Mouse (Mus musculus): Measurements from ENCODE around the gene Pcsk6.
"Not testable (repeated sequence)": the region's sequence is repeated elsewhere in the genome, so short reads cannot be mapped to it uniquely, and the experiment has no call there.

The Pcsk6 gene

DNA sequence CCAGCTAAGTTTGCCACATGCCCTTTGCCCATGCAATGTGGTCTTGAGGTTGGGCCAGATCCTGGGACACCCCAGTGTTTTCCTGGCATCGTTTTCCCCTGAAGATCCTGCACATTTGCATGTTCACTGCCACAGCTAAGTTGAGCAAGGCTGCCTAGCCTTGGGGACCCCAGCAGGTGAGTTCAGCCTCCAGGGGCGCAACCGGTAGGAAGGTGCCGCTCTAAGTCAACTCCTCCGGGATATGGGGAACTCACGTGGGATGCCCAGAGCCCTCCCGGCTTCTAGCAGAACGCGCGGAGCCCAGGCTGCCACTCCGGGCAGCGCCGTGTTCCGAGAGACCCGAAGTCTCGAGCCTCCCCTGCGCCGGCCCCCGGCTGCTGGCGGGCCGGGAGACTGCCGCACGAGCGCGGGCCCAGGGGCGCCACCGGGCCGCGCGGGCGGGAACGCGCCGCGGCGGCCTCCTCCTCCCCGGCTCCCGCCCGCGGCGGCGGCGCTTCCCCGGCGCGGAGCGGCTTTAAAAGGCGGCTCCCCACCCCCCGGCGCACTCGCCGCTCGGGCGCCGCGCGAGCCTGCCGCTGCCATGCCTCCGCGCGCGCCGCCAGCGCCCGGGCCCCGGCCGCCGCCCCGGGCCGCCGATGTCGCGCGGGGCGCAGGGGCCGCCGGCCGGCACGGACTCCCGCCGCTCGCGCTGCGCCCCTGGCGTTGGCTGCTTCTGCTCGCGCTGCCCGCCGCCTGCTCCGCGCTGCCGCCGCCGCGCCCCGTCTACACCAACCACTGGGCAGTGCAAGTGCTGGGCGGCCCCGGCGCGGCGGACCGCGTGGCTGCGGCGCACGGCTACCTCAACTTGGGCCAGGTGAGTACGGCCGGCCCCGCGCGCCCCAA is at the start of gene Pcsk6:
TSS of gene Pcsk6 (plus strand) at position 144 of the 882 bp plus-strand sequence.
- no peak for DNase-seq (ENCODE audit: low spot score in 2 of 2)

GRCm38 (mm10) chr7:65813611-65814212 is 47.8 kb upstream of the Pcsk6 start:
- DNase-seq (ENCODE audit: low spot score in 2 of 2), result no peak

GRCm38 (mm10) chr7:65817564-65817963 is 44.0 kb upstream of the Pcsk6 start:
- DNase-seq (ENCODE audit: low spot score in 2 of 2), result no peak

DNA sequence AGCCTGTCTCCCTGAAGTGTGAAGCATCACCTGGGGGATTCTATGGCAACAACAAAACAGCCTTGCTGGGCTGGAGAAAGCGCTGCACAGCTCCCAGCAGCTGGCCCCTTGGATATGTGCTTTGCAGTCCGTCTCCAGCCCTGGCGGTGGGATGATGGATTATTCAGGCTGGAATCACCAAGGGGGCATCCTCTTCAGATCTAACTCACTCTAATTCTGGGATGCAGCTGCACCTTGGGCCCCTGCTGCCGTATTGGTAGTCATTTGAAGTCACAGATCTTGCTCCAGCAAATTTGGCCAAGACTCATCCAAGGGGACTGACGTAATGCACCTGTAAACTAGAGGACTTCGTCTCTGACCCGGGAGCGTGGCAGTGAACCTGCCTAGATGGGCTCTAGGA is 41.1 kb upstream of the Pcsk6 start:
- DNase-seq (ENCODE audit: low spot score in 2 of 2), result no peak

DNA sequence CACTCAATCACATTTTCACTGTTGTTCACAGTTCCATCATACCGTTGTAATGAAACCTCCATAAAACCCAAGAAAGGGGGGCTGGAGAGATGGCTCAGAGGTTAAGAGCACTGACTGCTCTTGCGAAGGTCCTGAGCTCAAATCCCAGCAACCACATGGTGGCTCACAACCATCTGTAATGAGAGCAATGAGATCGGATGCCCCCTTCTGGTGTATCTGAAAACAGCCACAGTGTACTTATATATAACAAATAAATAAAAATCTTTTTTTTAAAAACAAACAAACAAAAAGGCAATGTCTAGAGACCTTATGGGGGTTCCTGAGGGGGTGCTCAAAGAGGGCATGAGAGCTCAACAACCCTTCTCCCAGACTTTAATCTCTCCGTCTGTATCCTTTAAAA is 39.6 kb upstream of the Pcsk6 start:
- not testable (repeated sequence) for DNase-seq (ENCODE audit: low spot score in 2 of 2)

- DNase-seq (ENCODE audit: low spot score in 2 of 2), result no peak
Observed at GRCm38 (mm10) chr7:65822506-65823119, 38.9 kb upstream of the Pcsk6 start.

DNA sequence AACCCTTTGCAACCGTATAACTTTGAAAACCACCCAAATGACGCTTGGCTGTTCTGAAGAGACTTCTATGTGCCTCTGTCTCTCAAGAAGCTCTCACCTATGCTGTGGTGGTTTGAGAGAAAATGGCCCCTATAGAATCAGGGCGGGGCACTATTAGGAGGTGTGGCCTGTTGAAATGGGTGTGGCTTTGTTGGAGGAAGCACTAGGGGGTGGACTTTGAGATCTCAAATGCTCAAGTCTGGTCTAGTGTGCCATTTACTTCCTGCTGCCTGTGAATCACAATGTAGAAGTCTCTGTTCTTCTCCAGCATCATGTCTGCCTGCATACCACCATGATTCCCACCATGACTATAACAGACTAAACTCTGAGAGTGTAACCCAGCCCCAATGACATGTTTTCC is 21.8 kb upstream of the Pcsk6 start:
- DNase-seq (ENCODE audit: low spot score in 2 of 2), result no peak

DNA sequence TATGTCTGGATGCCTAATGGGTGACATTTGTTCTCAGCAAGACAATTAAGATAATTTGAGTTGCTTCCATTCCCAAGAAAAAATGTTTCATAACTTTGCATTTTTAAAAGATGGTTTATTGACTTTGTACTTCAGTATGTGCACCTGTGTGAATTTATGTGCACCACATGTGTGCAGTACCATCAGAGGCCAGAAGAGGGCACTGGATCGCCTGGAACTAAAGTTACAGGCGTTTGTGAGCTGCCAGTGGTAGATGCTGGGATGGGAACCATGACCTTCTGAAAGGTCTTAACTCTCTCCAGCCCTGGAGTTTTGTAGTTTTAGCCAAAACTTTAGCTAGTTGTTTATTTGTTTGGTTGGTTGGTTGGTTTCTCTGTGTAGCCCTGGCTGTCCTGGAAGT is 18.3 kb upstream of the Pcsk6 start:
- DNase-seq (ENCODE audit: low spot score in 2 of 2), result no peak

DNA sequence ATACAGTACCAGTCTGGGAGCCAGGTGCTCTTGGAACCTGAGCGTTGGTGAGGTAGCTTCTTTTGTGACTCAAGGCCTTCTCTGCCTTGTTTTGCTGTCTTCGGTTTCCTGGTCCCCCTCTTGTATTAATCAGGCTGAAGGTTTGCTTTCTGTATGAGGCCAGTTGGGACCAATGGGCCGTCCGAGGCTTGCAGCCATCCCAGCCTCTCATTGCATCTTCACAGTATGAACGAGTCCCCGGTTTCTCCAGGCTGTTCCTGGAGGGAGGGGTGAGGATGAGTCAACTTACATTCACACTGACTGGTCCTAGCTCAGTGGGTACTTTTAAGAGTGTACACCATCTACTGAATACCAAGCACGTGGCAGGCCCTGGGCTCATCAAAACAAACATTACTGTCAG is 553 bp upstream of the Pcsk6 start:
- DNase-seq (ENCODE audit: low spot score in 2 of 2), result no peak

DNA sequence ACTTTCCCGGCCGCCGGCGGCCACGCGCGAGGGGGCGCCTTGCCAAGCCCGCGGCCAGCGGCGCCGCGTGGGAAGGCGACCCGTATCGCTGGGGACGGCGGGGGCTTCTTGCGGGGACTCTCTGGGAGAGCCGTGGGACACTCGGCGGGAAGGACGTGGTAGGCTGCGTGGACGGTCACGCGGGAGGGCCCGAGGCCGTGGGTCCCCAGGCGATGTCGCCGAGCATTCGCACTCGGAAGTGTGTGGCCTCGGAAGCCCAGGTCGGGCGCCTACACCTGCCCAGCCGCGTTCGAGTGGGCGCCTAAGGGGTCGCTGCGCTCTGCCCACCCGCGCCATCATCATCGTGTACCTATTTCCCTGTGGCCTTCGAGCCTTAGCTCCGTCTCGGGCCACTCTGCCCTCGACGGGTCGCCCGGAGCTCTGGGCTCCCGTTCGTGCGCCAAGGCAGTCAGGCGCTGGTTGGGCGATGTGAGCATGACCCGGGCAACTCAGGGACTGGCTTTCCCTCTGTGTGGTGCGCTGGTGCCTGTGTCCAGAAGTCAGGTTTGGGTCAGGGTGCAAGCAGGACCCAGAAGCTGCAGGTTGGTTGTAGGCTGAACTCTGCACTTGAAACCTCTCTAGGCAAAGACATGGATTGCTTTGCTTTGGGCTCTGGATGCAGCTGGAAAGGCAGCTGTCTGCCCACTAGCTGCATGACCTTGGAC is 1.1 kb downstream of the Pcsk6 start:
- no peak for DNase-seq (ENCODE audit: low spot score in 2 of 2)

DNA sequence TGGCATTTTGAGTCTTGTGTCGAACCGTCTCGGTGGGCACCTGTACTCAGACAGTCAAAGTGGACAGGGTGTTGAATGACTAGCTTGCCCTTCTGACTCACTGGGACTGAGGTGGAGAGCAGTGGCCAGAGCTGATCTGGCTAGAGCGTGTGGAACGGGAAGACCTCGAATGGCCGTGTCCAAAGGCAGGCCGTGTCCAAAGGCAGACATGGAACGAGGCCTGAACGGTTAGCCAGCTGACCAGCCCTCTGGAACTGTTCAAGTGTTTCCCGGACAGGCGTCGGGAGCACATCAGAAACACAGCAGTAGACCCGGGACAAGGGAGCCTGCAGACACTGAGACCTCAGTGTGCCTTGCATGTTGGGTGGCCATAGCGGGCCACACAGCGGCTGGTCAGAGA is 7.6 kb downstream of the Pcsk6 start:
- no peak for DNase-seq (ENCODE audit: low spot score in 2 of 2)

- DNase-seq (ENCODE audit: low spot score in 2 of 2), result no peak
Observed at GRCm38 (mm10) chr7:65869794-65870193, 8.3 kb downstream of the Pcsk6 start.

GRCm38 (mm10) chr7:65870227-65870626 is 8.7 kb downstream of the Pcsk6 start:
- no peak for DNase-seq (ENCODE audit: low spot score in 2 of 2)

- no peak for DNase-seq (ENCODE audit: low spot score in 2 of 2)
Observed at GRCm38 (mm10) chr7:65870928-65871580, 9.5 kb downstream of the Pcsk6 start.

GRCm38 (mm10) chr7:65871851-65872250 is 10.3 kb downstream of the Pcsk6 start:
- DNase-seq (ENCODE audit: low spot score in 2 of 2), result no peak

DNA sequence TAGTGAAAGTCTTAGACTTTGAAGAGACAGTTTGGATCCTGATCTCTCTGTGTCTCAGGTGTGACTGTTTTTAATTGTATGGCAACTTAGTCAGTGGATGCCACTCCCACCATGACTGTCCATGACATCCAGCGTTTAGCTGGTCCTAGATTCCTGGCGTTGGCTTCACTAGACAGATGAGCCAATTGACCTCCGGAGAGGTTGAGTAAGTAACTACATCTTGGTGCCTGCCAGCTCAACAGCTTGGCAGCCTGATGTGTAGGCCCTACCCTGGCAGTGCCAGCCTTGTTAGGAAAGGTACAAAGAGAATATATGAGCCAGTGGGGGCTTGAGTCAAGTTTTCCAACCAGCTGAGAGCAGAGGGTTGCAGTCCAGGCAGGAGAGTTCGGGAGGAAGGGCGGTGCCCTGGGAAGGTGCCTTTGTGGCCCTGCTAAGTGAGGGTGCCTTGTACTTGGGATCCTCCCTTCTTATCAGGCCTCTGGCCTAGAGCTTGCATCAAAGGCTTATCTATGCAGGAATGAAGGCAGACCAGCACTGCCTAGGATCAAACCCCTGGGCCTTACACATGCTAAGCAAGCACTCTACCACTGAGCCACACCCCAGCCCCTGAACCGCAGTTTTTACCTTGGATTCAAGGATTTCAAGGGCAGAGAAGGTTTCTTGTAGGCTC is 11.8 kb downstream of the Pcsk6 start:
- DNase-seq (ENCODE audit: low spot score in 2 of 2), result no peak

DNA sequence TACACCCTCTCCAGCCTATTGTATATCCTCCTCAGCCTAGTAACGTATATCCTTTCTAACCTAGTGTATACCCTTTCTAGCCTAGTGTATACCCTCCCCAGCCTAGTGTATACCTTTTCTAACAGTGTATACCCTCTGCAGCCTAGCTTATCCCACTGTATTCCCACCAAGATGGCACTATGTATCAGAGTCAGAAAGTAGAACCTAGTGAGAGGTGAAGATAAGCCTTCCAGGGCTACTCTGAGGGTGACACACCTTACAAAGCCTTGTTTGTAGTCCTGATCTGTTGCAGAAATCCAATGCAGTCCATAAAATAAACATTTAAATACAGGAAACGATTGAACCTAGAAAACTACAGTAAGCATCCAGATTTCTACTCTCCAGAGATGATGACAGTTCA is 12.4 kb downstream of the Pcsk6 start:
- DNase-seq (ENCODE audit: low spot score in 2 of 2), result no peak

- no peak for DNase-seq (ENCODE audit: low spot score in 2 of 2)
Observed at GRCm38 (mm10) chr7:65876596-65876995, 15.1 kb downstream of the Pcsk6 start.

- no peak for DNase-seq (ENCODE audit: low spot score in 2 of 2)
Observed at GRCm38 (mm10) chr7:65878234-65878633, 16.7 kb downstream of the Pcsk6 start.

GRCm38 (mm10) chr7:65879330-65879729 is 17.8 kb downstream of the Pcsk6 start:
- DNase-seq (ENCODE audit: low spot score in 2 of 2), result no peak

- no peak for DNase-seq (ENCODE audit: low spot score in 2 of 2)
Observed at GRCm38 (mm10) chr7:65880666-65881289, 19.2 kb downstream of the Pcsk6 start.
